Mouse (Mus musculus) liver, postnatal 0 days (tissue): ENCODE results near the gene Ints1. TPM values are rescaled to one million over a fixed set of nuclear protein-coding genes. Genes with fewer than 3 reads are reported as not detected.
A peak's percentile ranks its signal among the peaks of the same experiment; 100 is the strongest.

Source experiments
- ATAC-seq: fragments of 200-750 bp; cut with Nextera tagmentation; 2 replicates; pipeline ENCODE4 v1.8.0; 2017; ENCODE audit warnings: mild to moderate bottlenecking, moderate library complexity
- DNase-seq: peaks from one replicate; pipeline ENCODE4 v3.0.0-alpha.2; 2016
- H3K27ac ChIP-seq: fragments of 300-500 bp; sonication (generic); 2 replicates; pipeline ENCODE4 v1.5.1; 2014; ENCODE audit warnings: antibody characterized with exemption, moderate library complexity, mild to moderate bottlenecking, low read depth
- H3K27me3 ChIP-seq: fragments of 300-500 bp; sonication (generic); 2 replicates; pipeline ENCODE4 v1.6.1; 2014; ENCODE audit warnings: low read length, control low read depth, mixed read lengths; ENCODE audit not compliant: insufficient read depth
- H3K36me3 ChIP-seq: fragments of 300-500 bp; sonication (generic); replicated peaks from 2 replicates; pipeline ENCODE4 v1.6.1; 2014; ENCODE audit warnings: mild to moderate bottlenecking, control low read depth, low read length, moderate library complexity, mixed read lengths; ENCODE audit not compliant: insufficient read depth
- H3K4me1 ChIP-seq: fragments of 300-500 bp; sonication (generic); 2 replicates; pipeline ENCODE4 v1.6.1; 2014; ENCODE audit warnings: antibody characterized with exemption, mild to moderate bottlenecking, control low read depth; ENCODE audit not compliant: insufficient read depth
- H3K4me2 ChIP-seq: fragments of 300-500 bp; sonication (generic); 2 replicates; pipeline ENCODE4 v1.6.1; 2014; ENCODE audit warnings: low read depth, mild to moderate bottlenecking, low read length, moderate library complexity, mixed read lengths
- H3K4me3 ChIP-seq: fragments of 300-500 bp; sonication (generic); 2 replicates; pipeline ENCODE4 v1.5.1; 2014; ENCODE audit warnings: low read depth, low read length
- H3K9ac ChIP-seq: fragments of 300-500 bp; sonication (generic); replicated peaks from 2 replicates; pipeline ENCODE4 v1.6.1; 2014; ENCODE audit warnings: mild to moderate bottlenecking, moderate library complexity
- H3K9me3 ChIP-seq: fragments of 300-500 bp; sonication (generic); 2 replicates; pipeline ENCODE4 v1.6.1; 2016; ENCODE audit warnings: mild to moderate bottlenecking, control low read depth, low read length, mixed read lengths
- CTCF ChIP-seq: sonication (generic); IDR thresholded peaks from 2 replicates; pipeline ENCODE4 v1.5.1; 2016; ENCODE audit warnings: antibody characterized with exemption, low read depth
- EP300 ChIP-seq: IDR thresholded peaks from 2 replicates; pipeline ENCODE4 v1.6.1; 2016; ENCODE audit warnings: antibody characterized with exemption, low read depth, mild to moderate bottlenecking
- WGBS: fragments of 180-500 bp; shearing (Covaris S2); extraction: QIAGEN DNeasy Blood & Tissue Kit; methylation state at CpG from one replicate; pipeline ENCODE4 v1.1.7; 2014; ENCODE audit not compliant: insufficient replicate concordance; 5-methylcytosine and 5-hydroxymethylcytosine counted together
- polyA plus RNA-seq: library from polyadenylated mRNA; unstranded; fragments of >200 nt; fragmentation: Nextera tagmentation; extraction: Ambion mirVana; gene quantifications from 2 replicates; pipeline ENCODE4 v1.2.1, GENCODE M21; 2015

The Ints1 gene
- polyA plus RNA-seq, 1 experiment from 2014 or later: 6.4 TPM

DNA sequence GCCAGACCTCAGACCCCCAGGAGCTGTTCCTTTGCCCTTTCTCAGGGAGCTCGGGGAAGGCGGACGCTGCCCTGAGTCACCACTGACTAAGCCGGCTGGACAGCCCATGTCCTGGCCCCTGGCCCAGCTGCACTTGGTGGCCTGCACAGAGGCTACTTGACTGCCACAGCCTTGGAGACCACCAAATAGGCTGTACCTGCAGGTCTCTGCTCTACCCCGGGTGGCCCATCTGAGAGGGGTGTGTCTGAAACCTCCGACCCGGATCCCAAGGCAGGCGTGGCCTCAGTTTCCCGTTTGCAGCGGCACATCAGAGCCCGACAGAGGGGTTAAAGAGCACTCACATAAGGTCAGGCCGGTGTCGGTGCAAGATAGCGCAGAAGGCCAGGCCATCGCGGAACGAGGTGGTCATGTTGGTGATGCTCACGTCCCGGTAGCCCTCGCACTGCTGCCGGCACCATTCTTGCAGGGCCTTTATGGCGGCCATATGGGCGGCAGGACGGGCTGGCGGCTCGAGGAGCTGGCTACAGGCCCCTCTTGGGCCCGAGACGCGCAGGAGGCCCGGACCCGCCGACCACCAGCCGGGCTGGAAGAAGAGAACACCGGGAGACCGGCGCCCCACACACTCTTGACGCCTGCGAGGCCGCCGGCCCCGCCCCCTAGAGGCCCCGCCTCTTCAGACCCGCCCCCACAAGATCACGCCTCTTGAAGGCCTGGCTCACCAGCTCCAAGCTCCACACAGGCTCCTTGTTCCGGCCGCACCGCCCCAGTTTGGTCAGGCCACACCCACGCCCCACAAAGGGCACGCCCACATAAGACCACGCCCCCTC lies 39.6 kb downstream of the Ints1 start, which contains the start of gene Micall2:
Gene Micall2 (minus strand): TSS at position 660 of the 827 bp plus-strand sequence.
- H3K9me3 ChIP-seq: no peaks in the 10 kb centered on the region
- 3% methylated on average over 48 of the region's 50 CpGs for WGBS
- no peaks in the 10 kb centered on the region for H3K36me3 ChIP-seq
- peak within 1 kb of the TSS; percentile 92 for H3K27ac ChIP-seq
- peak within 1 kb of the TSS; percentile 72 for H3K9ac ChIP-seq
- peak within 1 kb of the TSS; percentile 98 for H3K4me2 ChIP-seq
- H3K4me1 ChIP-seq: peaks cover 58% of the 10 kb centered on the region
- ATAC-seq: peak; percentile 84
- peak; percentile 98 for DNase-seq
- TF ChIP-seq EP300 (no peak), CTCF (peak; percentile 17; the same call in 1 of the 2 replicates)
- peak within 1 kb of the TSS; percentile 62 for H3K4me3 ChIP-seq
- H3K27me3 ChIP-seq: no peaks in the 10 kb centered on the region

DNA sequence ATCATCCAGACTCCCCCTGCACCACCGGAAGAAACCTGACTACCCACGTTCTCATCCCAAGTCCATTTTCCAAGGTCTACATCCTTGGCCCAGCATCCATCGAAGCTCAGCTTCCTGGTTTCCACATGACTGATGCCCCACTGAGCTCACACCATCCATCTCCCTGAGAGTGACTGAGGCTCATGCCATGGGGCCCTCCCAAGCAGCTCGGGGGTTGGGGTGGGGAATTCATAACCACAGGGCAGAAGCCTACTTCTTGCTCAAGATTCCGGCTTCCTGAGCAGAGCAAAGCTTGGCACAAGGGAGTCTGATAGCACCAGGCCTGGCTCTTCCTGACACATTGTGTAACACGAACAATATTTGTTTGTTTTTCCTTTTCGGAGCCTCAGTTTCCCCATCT lies 40.7 kb downstream of the Ints1 start:
- peak overlapping the region; percentile 72 for H3K9ac ChIP-seq
- no peaks in the 10 kb centered on the region for H3K9me3 ChIP-seq
- no peak for DNase-seq
- H3K4me2 ChIP-seq: peak overlapping the region; percentile 98
- H3K4me1 ChIP-seq: peaks cover 65% of the 10 kb centered on the region
- 34% methylated on average over 7 of the region's 7 CpGs for WGBS
- H3K36me3 ChIP-seq: no peaks in the 10 kb centered on the region
- H3K27ac ChIP-seq: peak overlapping the region; percentile 86
- H3K27me3 ChIP-seq: no peaks in the 10 kb centered on the region
- H3K4me3 ChIP-seq: peak overlapping the region; percentile 62
- no peak for ATAC-seq
- TF ChIP-seq EP300 (no peak), CTCF (no peak)

- peak overlapping the region; percentile 72 for H3K9ac ChIP-seq
- peak overlapping the region; percentile 98 for H3K4me2 ChIP-seq
- 13% methylated on average over 3 of the region's 3 CpGs for whole genome bisulfite sequencing
- H3K27me3 ChIP-seq: no peaks in the 10 kb centered on the region
- DNase-seq: peak; percentile 55
- TF ChIP-seq EP300 (peak; percentile 96), CTCF (no peak)
- H3K36me3 ChIP-seq: no peaks in the 10 kb centered on the region
- ATAC-seq: peak; percentile 58
- H3K4me3 ChIP-seq: peak overlapping the region; percentile 62
- no peaks in the 10 kb centered on the region for H3K9me3 ChIP-seq
- H3K27ac ChIP-seq: peak overlapping the region; percentile 86
- H3K4me1 ChIP-seq: peaks cover 62% of the 10 kb centered on the region
Observed at GRCm38 (mm10) chr5:139734016-139734415, 41.5 kb downstream of the Ints1 start.

DNA sequence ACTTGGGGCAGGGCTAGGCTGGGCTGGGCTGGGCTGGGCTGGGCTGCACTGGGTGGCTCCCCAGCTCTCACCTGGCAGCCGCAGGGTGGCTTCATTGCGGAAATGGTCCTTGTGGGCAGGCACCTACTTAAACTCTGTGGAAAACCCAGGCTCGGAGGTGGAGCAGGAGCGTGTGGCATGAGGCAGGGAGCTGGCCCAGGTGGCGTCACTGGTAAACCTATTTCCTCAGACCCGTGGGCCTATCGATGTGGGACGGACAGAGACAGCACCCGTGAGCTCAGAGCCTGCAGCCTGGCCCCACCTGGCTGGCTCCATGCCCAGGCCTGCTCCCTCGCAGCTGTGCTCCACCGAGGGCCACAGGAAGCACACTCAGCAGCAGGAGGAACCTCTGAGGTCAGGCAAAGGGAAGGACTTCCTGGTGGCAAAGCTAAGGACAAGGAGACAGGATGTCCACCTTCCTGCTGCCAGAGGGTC lies 42.8 kb downstream of the Ints1 start:
- H3K36me3 ChIP-seq: no peaks in the 10 kb centered on the region
- H3K4me2 ChIP-seq: peak overlapping the region; percentile 98
- ATAC-seq (peak; percentile 7; the same call in 1 of the 2 replicates), DNase-seq (peak; percentile 79)
- H3K9me3 ChIP-seq: no peaks in the 10 kb centered on the region
- TF ChIP-seq EP300 (no peak), CTCF (no peak)
- no peaks in the 10 kb centered on the region for H3K27me3 ChIP-seq
- WGBS: 20% methylated on average over 11 of the region's 11 CpGs
- H3K9ac ChIP-seq: peak overlapping the region; percentile 72
- H3K4me1 ChIP-seq: peaks cover 57% of the 10 kb centered on the region
- peak overlapping the region; percentile 86 for H3K27ac ChIP-seq
- H3K4me3 ChIP-seq: peak overlapping the region; percentile 62

- H3K4me1 ChIP-seq: peaks cover 41% of the 10 kb centered on the region
- 78% methylated on average over 8 of the region's 8 CpGs for WGBS
- ATAC-seq (no peak), DNase-seq (no peak)
- H3K9me3 ChIP-seq: no peaks in the 10 kb centered on the region
- H3K9ac ChIP-seq: peak overlapping the region; percentile 11; the same call in 1 of the 2 replicates
- no peak overlapping the region for H3K4me3 ChIP-seq
- H3K4me2 ChIP-seq: no peak overlapping the region
- TF ChIP-seq EP300: no peak
- TF ChIP-seq CTCF: no peak
- no peaks in the 10 kb centered on the region for H3K27me3 ChIP-seq
- no peaks in the 10 kb centered on the region for H3K36me3 ChIP-seq
- H3K27ac ChIP-seq: peak overlapping the region; percentile 39; the same call in 1 of the 2 replicates
Observed at GRCm38 (mm10) chr5:139730712-139731486, 44.6 kb downstream of the Ints1 start.

DNA sequence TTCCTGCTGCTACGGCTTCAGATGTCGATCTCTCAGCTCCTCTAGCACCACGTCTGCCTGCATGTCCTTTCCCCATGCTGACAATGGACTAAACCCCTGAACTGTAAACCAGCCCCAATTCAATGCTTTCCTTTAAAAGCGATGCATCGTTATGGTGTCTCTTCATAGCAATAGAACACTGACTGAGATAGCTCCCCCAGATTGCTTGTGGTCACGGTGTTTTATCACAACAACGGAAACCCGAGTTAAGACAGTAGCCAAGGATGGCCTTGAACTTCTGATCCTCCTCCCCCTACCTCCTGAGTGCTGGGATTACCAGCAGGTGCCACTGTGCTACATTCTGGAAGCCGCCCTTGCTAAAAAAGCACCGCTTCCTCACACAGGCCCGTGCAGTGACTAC lies 48.2 kb downstream of the Ints1 start:
- H3K4me1 ChIP-seq: peaks cover 23% of the 10 kb centered on the region
- H3K9ac ChIP-seq: no peak overlapping the region
- H3K4me2 ChIP-seq: no peak overlapping the region
- H3K36me3 ChIP-seq: no peaks in the 10 kb centered on the region
- DNase-seq (no peak), ATAC-seq (no peak)
- no peak overlapping the region for H3K27ac ChIP-seq
- TF ChIP-seq CTCF: no peak
- no peak for TF ChIP-seq EP300
- WGBS: 51% methylated on average over 11 of the region's 11 CpGs
- no peak overlapping the region for H3K4me3 ChIP-seq
- no peaks in the 10 kb centered on the region for H3K9me3 ChIP-seq
- no peaks in the 10 kb centered on the region for H3K27me3 ChIP-seq
